Mouse (Mus musculus) frontal cortex, postnatal 10 days (tissue): ENCODE data around the gene Timm23.
"Not testable (repeated sequence)": the region's sequence is repeated elsewhere in the genome, so short reads cannot be mapped to it uniquely, and the experiment has no call there.

Source experiments
- DNase-seq, 2 experiments: peaks; one replicate each; pipeline ENCODE4 v3.0.0; 2022; ENCODE audit warnings: low spot score in 2 of 2, mixed read lengths in 1 of 2

Timm23 gene

DNA sequence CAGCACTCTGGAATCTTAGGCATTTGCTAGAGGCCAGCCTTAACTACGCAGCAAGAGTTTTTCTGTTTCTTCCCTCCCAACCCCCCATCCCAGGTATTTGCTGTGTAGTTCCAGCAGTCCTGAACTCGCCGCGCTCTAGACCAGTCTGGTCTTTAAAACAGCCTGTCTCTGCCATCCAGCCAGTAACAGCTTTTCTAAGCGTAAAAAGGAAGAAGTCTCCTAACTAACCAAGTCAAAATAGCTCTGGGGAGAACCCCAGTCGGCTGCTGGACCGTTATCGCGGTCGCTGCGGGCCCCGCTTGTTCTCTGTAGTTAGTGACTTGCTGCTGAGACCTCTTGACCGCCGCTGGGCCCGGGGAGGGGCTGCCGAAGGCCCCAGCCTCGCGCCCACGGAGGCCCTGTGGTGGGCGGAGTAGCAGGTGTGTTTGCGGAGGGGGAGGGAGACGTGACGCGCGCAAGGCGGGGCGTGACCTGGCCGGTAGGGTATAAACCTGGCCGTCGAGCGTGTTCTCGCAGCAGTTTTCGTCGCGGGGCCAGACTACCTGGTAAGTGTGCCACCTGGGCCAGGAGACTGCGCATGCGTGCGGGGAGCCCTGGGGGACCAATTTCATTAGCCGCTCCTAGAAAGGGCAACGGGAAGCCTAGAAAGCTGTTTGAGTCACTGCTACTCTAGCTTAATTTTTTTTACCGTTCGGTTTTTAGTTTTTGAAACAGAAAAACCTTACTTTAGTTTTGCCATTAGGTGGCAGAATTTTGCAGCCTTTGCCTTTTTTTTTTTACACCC lies 36.2 kb downstream of the Timm23 start:
- peak; percentile 31 to 47 for DNase-seq

DNA sequence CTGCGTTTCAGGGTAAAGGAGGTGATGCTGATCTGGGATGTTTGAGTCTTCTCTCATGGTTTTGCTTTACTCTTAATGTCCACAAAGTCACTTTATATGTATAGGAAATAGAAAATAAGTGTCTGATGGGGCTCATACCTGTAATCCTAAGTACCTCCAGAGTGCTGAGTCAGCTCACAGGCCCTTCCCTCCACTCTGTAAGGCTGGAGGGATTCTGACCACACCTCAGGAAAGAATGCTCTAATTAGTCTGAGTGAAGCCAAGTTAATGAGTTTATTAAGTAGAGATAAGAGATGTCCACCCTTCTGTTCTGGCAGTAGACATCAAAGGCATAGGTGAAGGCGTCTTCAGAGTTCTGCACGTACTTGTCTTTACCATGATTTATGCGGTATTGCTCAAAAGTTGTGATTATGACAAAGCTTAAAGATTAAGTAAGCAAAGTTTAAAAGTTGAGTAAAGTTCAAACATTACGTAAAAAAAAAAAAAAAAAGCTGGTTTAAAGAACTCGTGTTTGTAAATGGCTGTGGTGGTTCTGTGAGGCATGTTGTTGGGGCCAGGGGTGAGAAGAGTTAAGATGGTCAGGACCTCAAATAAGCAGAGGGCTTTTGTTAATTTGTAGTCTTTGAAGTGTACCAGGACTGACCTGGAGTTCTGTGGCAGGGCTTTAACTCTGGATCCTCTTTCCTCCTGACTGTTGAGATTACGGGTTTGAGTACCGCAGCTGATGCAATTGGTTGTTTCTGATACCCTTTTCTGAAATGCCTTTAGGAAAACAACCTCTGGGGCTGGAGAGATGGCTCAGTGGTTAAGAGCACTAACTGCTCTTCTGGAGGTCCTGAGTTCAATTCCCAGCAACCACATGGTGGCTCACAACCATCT lies 37.3 kb downstream of the Timm23 start:
- no peak for DNase-seq

DNA sequence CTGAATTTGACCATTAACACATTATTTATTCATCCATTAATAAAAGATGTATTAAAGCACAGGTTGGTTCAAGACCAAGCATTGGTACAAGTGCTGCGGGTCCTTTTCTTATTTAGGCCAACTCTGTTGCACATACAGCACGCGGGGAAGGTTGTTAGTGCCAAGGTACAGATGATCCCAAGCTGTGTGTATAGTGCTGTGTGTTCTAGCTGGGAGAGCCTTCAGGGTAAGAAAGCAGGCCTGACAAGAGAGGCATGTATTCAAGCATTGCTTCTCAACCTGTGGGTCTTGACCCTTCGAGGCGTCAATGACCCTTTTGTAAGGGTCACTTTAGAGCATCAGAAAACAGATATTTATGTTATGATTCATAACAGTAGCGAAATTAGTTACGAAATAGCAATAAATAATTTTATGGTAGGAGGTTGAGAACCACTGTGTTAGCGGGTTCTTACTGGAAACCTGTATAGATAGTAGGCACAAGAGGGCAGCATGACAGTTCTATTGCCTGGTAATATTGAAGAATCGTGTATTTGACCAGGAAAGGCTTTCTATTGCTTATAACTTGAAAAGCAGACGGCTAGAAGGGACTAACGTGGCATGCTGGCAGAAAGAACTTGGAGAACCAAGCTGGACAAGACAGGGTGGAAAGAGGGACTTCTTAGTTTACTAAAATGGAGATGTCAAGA lies 38.4 kb downstream of the Timm23 start:
- DNase-seq = no peak

DNA sequence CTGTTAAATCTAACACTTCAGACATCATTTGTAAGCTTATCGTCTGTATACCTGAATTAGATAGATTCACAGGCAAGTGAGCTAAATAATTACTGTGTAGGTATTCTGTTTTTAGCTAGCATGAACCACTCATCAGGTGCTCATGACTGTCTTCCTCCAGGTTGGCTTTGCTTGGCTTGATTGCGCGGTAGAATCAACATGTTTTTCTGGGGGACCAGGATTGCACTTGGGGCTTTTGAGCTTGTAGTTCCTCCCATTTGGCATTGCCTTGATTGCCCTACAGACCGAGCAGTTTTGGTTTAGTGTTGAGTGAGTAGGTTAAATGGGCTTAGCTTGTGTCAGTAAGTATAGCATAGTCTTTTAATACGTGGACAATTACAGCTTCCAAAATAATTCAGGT lies 39.5 kb downstream of the Timm23 start:
- DNase-seq = no peak

DNA sequence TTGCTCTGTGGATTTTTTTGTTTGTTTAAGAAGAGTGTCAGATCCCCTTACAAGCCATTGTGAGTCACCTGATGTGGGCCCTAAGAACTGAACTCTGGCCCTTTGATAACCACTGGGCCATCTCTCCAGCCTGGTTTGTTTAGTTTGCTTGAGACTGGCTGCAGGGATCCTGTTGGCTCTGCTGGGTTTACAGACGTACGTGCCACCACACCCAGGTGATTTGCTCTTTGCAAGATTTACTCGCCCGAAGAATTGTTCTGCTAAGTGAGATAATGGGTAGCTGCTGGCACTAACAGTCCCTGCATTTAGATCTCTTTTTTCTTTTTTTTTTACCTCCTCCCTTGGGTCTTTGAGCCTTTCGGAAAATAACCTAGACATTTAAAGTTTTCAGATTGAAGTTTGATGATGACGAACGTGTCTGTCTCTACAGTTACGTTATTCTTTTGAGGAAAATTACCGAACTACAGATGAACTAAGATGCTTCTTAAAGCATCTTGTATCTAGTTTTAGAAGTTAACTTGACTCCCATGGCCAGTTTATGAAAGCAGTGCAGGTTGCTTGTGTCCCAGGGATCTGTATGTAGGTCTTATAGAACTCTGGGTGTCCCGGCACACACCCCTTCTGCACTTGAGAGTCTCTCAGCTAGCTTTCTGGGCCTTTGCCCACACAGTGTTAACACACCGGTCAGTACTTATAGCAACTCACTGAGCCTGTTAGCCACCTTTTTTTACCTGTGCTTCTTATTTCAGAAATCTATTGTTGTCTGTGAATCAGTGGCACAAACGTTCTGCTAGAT lies 40.4 kb downstream of the Timm23 start:
- no peak for DNase-seq

DNA sequence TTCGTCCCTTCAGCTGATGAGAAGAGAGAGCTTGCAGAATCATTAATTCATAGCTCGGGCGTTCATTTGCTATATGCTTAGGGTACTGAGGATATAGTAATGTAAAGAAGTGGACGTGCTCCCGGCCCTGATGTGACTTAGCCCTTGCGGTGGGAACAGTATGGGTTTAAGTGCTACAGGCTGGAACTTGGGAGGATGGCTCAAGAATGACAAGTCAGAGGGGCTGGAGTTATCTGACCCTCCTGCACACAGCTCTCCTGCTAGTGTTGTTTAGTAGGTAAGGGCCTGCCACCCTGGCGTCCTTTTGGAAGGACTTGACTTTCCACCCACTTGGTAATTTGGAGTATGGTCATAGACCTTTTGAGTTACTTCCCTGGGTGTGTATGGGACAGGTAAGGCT lies 41.1 kb downstream of the Timm23 start:
- no peak for DNase-seq

DNA sequence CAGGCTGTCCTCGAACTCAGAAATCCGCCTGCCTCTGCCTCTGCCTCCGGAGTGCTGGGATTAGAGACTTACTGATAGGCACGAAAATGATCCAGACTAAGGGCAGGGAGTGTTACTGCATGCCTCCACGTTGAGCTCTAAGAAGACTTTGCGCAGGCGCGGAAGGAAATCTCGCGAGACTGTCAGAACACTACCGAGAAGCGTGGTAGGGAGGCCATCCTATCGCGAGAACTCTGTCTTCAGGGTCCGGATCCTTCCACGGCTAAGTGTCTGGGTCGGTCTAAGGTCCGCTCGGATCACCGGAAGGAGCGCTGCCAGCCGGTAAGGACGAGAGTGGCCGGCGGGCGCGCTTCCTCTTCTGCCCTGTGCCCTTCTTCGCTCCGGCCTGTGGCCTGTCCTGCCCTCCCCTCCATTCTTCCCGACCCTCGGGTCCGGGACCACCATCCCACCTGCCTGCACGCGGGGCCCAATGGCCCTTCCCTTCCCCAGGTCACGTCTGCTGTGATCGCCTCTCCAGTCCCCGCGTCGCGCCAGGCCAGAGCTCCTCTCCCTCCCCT lies 41.9 kb downstream of the Timm23 start, which contains the start of gene Ncoa4:
Ncoa4 (plus strand) TSS at position 176 of the 557 bp plus-strand sequence.
- peak; percentile 96 to 98 for DNase-seq

DNA sequence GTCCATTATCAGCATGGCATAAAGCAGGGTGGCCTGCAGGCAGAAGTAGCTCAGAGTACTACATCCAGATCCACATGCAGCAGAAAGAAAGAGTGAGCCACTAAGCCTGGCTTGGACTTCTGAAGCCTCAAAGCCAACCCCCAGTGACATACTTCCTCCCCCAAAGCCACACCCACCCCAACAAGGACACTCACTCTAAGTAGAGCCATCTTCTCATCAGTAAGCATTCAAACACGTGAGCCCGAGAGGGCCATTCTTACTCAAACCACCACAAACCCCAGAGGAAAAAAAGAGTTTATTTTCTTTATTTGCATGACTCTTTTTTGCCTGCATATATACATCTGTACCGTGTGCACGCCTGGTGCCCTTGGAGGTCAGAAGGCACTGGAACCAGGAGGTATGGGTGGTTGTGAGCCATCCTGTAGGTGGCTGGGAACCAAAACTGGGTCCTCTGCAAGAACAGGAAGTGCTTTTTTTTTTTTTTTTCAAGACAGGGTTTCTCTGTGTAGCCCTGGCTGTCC lies 42.5 kb downstream of the Timm23 start:
- DNase-seq = peak in 1 of 2 experiments; percentile 6

DNA sequence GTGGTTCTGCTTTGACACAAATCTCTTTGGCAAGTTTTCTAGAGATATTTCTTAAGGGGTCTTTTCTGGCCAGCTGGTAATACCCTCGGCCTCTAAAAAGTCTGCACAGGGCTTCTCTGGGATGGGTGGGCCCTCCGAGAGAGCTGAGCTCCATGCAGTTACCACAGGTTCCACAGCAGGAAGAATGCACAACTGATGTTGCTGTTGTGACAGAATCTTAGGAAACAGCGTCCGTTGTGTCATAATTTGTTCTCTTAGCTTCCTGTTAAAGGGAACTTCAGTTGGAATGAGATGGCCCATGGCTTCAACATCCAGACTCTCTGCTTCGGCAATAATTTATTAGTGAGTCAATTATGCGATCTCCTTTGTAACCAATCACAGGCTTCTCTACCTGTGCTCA lies 46.9 kb downstream of the Timm23 start:
- no peak for DNase-seq

DNA sequence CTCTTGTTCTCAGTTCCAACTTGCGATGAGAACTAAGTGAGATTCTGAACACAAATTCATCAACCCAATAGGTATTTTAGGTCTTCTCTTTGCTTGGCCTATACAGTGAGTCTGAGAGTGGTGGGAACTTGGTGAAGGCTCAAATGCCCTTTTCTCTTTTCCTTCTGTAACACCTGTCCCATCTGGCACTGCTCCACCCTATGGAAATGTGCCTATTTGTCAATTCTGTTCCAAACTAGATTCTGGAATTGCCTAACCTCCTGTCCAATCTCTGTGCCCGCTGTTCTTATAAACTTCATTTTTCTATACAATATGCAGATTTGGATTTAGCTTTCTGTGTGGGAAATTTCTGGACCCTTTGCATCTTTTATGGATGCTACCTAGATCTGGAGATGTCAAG lies 48.5 kb downstream of the Timm23 start:
- no peak for DNase-seq

DNA sequence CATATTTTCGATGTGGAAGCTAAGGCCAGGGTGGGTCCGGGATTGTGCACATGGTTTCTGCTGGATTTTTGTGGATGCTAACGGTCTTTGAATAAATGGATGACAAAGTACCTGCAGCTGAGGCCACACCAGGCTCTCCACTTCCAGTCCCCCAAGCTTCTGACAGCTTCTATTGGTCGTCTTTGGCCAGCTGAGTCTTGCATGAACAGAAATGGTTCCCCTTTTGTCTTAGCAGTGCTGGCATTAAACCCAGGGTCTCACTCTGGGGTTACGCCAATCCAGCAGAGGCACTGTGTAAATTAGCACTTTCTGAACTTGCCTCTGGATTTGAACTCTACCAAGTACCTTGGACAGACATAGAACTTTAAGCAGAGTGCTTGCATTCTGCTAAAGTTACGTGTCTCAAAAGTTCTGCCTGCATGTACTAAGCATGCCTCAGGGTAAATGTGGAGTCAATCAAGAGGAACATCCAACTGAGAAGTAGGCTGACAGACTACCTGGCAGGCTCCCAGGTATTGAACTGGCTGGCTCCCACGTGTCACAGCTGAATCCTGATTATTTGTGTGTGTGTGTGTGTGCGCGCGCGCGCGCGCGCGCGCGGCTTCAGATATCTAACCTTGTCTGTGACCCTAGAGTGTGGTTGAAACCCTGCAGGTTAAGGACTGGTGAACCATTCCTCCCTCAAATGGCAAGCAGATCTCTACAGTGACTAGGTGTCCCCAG lies 49.3 kb downstream of the Timm23 start:
- no peak for DNase-seq

DNA sequence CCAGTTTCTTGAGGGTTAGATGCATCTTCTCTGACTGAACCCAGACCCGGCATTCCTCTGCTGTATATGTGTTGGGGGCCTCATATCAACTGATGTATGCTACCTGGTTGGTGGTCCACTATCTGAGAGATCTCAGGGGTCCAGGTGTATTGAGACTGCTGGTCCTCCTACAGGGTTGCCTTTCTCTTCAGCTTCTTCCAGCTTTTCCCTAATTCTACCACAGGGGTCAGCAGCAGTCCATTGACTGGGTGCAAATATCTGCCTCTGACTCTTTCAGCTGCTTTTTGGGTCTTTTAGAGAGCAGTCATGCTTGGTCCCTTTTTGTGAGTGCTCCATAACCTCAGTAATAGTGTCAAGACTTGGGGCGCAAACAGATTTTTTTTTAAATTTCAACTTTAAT lies 50.8 kb downstream of the Timm23 start:
- no peak for DNase-seq

DNA sequence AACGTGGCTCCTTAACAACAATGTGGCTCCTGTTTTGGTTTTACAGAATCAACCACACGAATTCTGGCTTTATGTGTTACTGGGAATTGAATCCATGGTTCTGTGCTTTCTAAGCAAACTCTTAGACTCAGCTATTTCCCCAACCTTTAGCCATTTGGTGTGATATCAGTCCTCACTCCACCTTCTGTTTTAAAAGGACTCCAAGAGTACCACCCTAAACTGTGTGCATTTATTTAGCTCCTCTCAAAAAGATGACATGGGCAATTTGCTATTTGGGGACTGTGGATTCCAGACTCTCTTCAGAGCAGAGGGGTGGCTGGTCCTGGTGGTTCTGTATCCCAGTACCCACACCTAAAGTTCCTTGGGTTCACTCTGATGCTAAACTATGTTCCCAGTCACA lies 55.1 kb downstream of the Timm23 start:
- DNase-seq = no peak

DNA sequence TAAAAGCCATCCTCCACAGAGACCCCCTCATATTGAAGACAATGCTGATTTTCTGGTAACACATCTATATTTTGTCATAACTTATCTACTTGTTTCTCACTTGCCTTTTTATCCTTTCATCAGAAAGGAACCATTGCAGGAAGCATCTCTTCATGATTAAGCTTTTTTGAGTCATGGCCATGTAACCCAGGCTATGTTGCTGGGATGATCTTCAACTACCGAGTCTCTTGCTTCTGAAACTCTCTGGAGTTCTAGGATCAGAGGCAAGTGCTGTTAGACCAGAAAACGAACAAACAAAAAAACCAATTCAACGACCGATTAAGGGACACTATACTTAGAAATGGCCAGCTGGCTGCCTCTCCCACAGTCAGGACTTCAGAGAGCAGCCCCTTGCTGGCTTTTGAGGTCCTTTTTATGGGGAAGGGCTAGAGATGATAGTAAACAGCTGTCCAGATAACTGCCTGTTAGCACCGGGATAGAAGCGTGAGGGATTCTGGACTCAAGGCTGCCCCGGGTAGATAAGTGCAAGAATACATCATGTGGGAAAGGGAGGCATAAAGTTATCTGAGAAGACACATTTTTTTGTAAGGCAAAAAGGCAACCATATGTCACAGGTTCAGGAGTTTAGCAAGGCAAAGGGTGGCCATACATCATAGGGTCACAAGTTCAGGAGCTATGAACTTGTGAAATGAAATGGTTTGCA lies 55.7 kb downstream of the Timm23 start:
- DNase-seq = no peak

DNA sequence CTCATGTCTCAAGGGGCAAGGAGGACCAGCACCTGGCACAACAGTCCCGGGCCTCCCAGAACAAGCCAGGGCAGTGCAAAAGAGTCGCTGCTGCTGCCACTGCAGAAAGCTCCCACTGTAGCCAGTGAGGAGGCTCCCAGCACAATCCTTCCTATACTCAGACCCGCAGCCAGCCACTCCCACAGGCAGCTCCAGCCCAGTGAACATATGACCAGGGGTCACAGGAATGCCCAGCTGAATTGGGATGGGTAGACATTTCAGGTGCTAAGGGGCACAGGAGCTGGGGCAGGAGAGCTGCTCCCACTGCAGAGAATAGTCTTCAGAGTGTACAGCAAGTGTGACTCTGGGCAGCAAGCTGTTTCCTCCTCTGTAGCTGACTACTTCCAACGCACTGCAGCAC lies 56.3 kb downstream of the Timm23 start:
- no peak for DNase-seq

DNA sequence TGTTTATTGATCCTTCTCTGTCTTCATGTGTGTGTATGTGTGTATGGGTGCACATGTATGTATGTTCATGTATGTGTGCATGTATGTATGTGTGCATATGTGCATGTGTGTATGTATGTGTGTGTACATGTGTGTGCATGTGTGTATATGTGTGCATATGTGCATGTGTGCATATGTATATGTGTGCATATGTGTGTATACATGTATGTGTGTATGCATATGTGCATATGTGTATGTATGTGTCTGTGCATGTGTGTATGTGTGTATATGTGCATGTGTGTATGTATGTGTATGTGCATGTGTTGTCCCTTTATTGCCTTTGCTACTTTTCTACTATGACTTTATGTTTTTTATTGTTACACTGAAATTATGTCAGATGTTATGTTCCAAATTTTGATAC lies 57.0 kb downstream of the Timm23 start:
- no peak for DNase-seq

DNA sequence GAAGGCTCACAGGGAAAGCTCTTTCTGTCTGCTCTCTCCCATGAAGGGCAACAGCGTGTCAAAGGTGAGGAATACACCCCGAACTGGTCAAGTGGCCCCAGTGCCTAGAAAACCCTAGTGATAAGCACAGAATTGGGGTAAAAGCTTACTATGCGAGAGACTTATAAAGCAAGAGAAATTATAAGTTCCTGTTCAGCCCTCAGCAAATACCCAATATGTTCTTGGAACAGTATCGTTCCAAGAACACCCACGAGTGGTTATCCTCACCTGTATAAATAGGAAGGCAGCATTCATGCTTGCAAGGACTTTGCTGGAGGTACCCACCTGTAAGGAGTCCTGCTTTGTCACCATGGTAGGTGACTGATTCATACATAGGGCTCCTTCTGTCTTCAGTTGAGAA lies 60.0 kb downstream of the Timm23 start, which contains the start of gene Msmb:
Msmb (plus strand) TSS at position 301 of the 400 bp plus-strand sequence.
- DNase-seq = no peak

DNA sequence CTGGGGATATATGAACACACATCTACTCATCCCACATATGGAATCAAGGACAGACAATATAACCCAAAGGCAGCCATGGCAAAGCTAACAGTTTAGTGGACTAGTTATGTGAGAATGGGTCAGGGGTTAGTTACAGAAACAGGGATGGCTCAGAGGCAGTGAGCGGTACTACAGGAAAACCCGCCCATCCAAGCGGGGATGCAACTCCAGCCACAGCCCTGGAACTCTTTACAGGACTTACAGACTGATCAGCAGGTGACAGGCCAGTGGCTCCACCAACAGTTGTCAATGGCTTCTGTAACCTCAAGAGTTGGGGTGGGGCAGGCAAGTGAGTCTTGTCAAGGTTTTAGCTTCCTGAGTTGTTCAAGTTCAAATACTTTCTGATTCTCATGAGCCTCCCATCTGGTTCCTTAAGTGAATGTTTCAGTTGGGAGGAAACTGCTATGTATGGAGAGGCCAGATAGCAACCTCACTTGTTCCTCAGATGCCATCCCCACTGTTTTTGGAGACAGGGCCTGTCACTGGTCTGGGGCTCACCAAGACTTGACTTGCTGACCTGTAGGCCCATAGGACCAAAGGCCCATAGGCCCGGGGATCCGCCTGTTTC lies 61.2 kb downstream of the Timm23 start:
- no peak for DNase-seq

DNA sequence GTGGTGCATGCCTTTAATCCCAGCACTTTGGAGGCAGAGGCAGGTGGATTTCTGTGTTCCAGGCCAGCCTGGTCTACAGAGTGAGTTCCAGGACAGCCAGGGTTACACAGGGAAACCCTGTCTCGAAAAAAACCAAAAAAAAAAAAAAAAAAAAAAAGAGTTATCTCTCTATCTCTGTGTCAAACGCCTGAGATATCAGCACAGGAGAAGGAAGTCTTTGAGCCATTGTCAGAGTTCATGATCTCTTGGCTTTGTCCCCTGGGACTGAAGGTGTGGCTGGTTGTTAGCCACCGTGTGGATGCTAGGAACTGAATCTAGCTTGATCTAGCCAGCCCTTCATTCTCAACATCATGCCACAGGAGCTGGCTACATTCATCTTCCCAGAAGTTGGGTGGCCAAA lies 65.2 kb downstream of the Timm23 start:
- DNase-seq = not testable (repeated sequence)
